Comparison of ENCODE assay signal across 21 mouse cellular contexts in genomic region chr2:167094688-167095087, GRCm38 (mm10). TPM values are rescaled to one million over a fixed set of nuclear protein-coding genes. Genes with fewer than 3 reads are reported as not detected.
A peak's percentile ranks its signal among the peaks of the same experiment; 100 is the strongest.
DNase-seq lines count a peak whose midpoint lies in the region; TF ChIP-seq lines count a peak whose summit lies in the region.
"Had no signal": no experiment of that assay in that cellular context is flagged by ENCODE, and none has a peak within 500 bp of the region (broad histone marks: within the 10 kb centered on the region; RNA-seq: fewer than 3 reads in every experiment).

No protein-coding gene starts in this region.

- no peak for DNase-seq in testis, postnatal 14 days (ENCODE audit: low spot score)
- peak; percentile 62 to 64 for DNase-seq in cerebellum, adult 18-20 months
- DNase-seq in cerebellum, postnatal 36 days: peak; percentile 46 to 60
- DNase-seq in urinary bladder, postnatal 10 days (ENCODE audit: low spot score): no peak
- no peak for DNase-seq in kidney, adult 18-20 months
- DNase-seq in kidney, adult 8-10 months: no peak
- DNase-seq: adrenal gland, postnatal 14 days; heart, postnatal 36 days; liver; lung, postnatal 10 days; midbrain, embryonic 14.5 days; right cerebral cortex, postnatal 14 days; spleen, adult 18-20 months; thymus, adult 2 months had no signal

- TF ChIP-seq CTCF in testis, adult 2 months (IDR thresholded peaks at IDR 0.05; ENCODE audit: control insufficient read depth, insufficient read depth, insufficient replicate concordance, low read depth, low read length): no peak

- H3K4me1 ChIP-seq in testis, adult 2 months (ENCODE audit: control insufficient read depth, insufficient read depth, low read length): peaks cover 7% of the 10 kb centered on the region
- H3K4me1 ChIP-seq: forebrain, embryonic 15.5 days; heart, embryonic 13.5 days; hindbrain, embryonic 15.5 days had no signal

- no peak for TF ChIP-seq POLR2A in testis, adult 2 months (IDR thresholded peaks at IDR 0.05; ENCODE audit: control insufficient read depth, low read depth, low read length)

- peak overlapping the region; percentile 56 for H3K27ac ChIP-seq in testis, adult 2 months (ENCODE audit: control insufficient read depth, insufficient read depth, low read depth, low read length)
- H3K27ac ChIP-seq: embryonic facial prominence, embryonic 12.5 days; forebrain, embryonic 15.5 days; heart, embryonic 13.5 days; hindbrain, embryonic 15.5 days; kidney, postnatal 0 days had no signal

- H3K27me3 ChIP-seq in testis, adult 2 months (ENCODE audit: control insufficient read depth, insufficient read depth, low read length): no peaks in the 10 kb centered on the region
- H3K27me3 ChIP-seq: embryonic facial prominence, embryonic 12.5 days; forebrain, embryonic 15.5 days; hindbrain, embryonic 15.5 days had no signal

- H3K36me3 ChIP-seq in testis, adult 2 months (ENCODE audit: control insufficient read depth, insufficient read depth, low read length): no peaks in the 10 kb centered on the region
- H3K36me3 ChIP-seq: embryonic facial prominence, embryonic 12.5 days; forebrain, embryonic 15.5 days; G1E; heart, embryonic 13.5 days; hindbrain, embryonic 15.5 days had no signal

- peak overlapping the region; percentile 82 for H3K4me3 ChIP-seq in testis, adult 2 months (ENCODE audit: control insufficient read depth, low read depth, low read length)
- H3K4me3 ChIP-seq: embryonic facial prominence, embryonic 12.5 days; forebrain, embryonic 15.5 days; heart, embryonic 13.5 days; hindbrain, embryonic 15.5 days had no signal

RNA-seq across cellular contexts. Expression of gene Znfx1, which starts 31.9 kb away (rescaled TPM):
- polyA plus RNA-seq in testis, adult 2 months (2012; rRNA removed): 42.7 and 43.3 TPM in 2 replicates

Comparison
In these comparisons a context has a peak if more than half of its experiments do, and no peak if none do; other contexts are left out.
1. DNase-seq: peak in cerebellum, adult 18-20 months (2 of 2) and cerebellum, postnatal 36 days (2 of 2); none in testis, postnatal 14 days (single experiment), urinary bladder, postnatal 10 days (single experiment), kidney, adult 18-20 months (single experiment) and kidney, adult 8-10 months (0 of 2).